Comparison of ENCODE assay signal across 22 mouse cellular contexts in the genomic region with DNA sequence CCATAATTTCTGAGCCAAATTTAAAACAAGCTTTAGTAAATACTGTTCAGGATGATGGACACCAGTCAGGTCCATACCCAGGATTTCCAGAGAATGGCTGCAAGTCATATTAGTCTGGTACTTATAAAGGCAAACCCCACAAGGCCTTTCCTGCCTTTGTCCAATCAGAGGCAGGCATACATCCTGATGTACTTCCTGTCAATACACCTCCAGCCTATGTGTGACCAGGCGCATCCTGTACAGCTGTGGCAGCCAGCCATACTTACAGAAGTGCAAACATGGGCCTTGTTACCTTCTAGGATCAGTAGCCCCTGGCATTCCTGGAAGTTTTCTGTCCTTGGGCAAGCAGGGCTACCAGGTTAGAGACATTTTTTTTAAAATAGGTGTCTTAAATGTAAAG. TPM values are rescaled to one million over a fixed set of nuclear protein-coding genes. Genes with fewer than 3 reads are reported as not detected.
A peak's percentile ranks its signal among the peaks of the same experiment; 100 is the strongest.
DNase-seq lines count a peak whose midpoint lies in the region; ATAC-seq and TF ChIP-seq lines count a peak whose summit lies in the region.
"Had no signal": no experiment of that assay in that cellular context is flagged by ENCODE, and none has a peak within 500 bp of the region (broad histone marks: within the 10 kb centered on the region; RNA-seq: fewer than 3 reads in every experiment).

No protein-coding gene starts in this region.

- dilution Hi-C loops in CH12.LX (cut with MboI; ENCODE audit: extremely low pct_ligation_motif_present, extremely low pct_unique_long_range_greater_than_20kb, low sequenced_read_pairs) = no loop called here

- no peak for DNase-seq in heart, adult 2 months
- DNase-seq in heart, postnatal 4 days = no peak
- DNase-seq in 416B (ENCODE audit: low read depth) (peak; percentile 73), CH12.LX (ENCODE audit: extremely low read depth) (no peak)
- DNase-seq in yolk sac, embryonic 10.5 days (ENCODE audit: low spot score) = no peak
- no peak for DNase-seq in left cerebral cortex, postnatal 4 days
- DNase-seq: adrenal gland, postnatal 25 days; cerebellum, adult 11-12 months; cerebellum, postnatal 14 days; embryo, embryonic 11 days; forebrain, postnatal 0 days; layer of hippocampus, postnatal 36 days; lung, postnatal 4 days; thymus, postnatal 36 days had no signal

- peak overlapping the region; percentile 73 for H3K27ac ChIP-seq in heart, adult 2 months
- H3K27ac ChIP-seq in CH12.LX (ENCODE audit: insufficient read depth, low read depth) = no peak overlapping the region
- H3K27ac ChIP-seq: hindbrain, embryonic 14.5 days; kidney, postnatal 0 days; liver, embryonic 14.5 days; lung, embryonic 15.5 days had no signal

- TF ChIP-seq RAD21 in CH12.LX (IDR thresholded peaks at IDR 0.05; ENCODE audit: low read depth, low read length) = no peak

- ATAC-seq in megakaryocyte, adult 5-6 weeks (ENCODE audit: poor library complexity, severe bottlenecking) = peak; percentile 43; the same call in 1 of the 2 replicates
- ATAC-seq in frontal cortex, adult (ENCODE audit: low TSS enrichment) = no peak
- ATAC-seq: forebrain, postnatal 0 days; intestine, postnatal 0 days had no signal

- in situ Hi-C loops in CH12.LX (cut with MboI; ENCODE audit: low pct_ligation_motif_present, low pct_unique_long_range_greater_than_20kb, low sequenced_read_pairs) = loop anchor here (5.0 kb wide), 1 partner anchor 33 kb away; no protein-coding TSS in a partner anchor

- TF ChIP-seq POLR2A in heart, adult 2 months (IDR thresholded peaks at IDR 0.05; ENCODE audit: insufficient read depth, low read depth, low read length) = no peak
- TF ChIP-seq POLR2A in CH12.LX (IDR thresholded peaks at IDR 0.05; ENCODE audit: low read depth, low read length) = no peak

- intact Hi-C loops in heart, adult 2 months (cut with DNase I) = no loop called here
- intact Hi-C loops in left cerebral cortex, postnatal 4 days (cut with DNase I) = no loop called here

- WGBS in heart, adult 2 months = 46% methylated on average over 1 of the region's 1 CpGs

- no peak for TF ChIP-seq CTCF in heart, adult 2 months (IDR thresholded peaks at IDR 0.05)
- TF ChIP-seq CTCF in CH12.LX (conservative IDR thresholded peaks at IDR 0.05 in 1 of 2, IDR thresholded peaks at IDR 0.05 in 1 of 2; ENCODE audit: low read depth in 2 of 2, low read length in 2 of 2) = no peak

- no peaks in the 10 kb centered on the region for H3K27me3 ChIP-seq in heart, adult 2 months (ENCODE audit: control insufficient read depth, insufficient read depth, low read length)
- no peaks in the 10 kb centered on the region for H3K27me3 ChIP-seq in CH12.LX (replicated peaks)
- H3K27me3 ChIP-seq: lung, embryonic 15.5 days had no signal

- H3K9ac ChIP-seq in heart, adult 2 months (ENCODE audit: low read depth, low read length) = no peak overlapping the region
- H3K9ac ChIP-seq in CH12.LX (ENCODE audit: insufficient read depth, low read depth) = no peak overlapping the region
- H3K9ac ChIP-seq: forebrain, postnatal 0 days; hindbrain, embryonic 14.5 days; liver, embryonic 14.5 days; lung, embryonic 15.5 days had no signal

- peaks cover 12% of the 10 kb centered on the region for H3K4me1 ChIP-seq in heart, adult 2 months (ENCODE audit: control insufficient read depth, insufficient read depth, low read length)
- peaks cover 5 to 41% of the 10 kb centered on the region in 2 experiments; a peak in 3 of 4 replicates for H3K4me1 ChIP-seq in CH12.LX (ENCODE audit: control insufficient read depth in 1 of 2, insufficient read depth in 2 of 2)

- no peaks in the 10 kb centered on the region for H3K9me3 ChIP-seq in CH12.LX (replicated peaks; ENCODE audit: low read length)
- H3K9me3 ChIP-seq: lung, embryonic 15.5 days had no signal

- peaks cover 12% of the 10 kb centered on the region for H3K36me3 ChIP-seq in heart, adult 2 months (ENCODE audit: control insufficient read depth, insufficient read depth, low read length)
- H3K36me3 ChIP-seq in CH12.LX (replicated peaks in 1 of 2; ENCODE audit: control insufficient read depth in 1 of 2, insufficient read depth in 1 of 2, low read length in 1 of 2) = peaks cover 4% of the 10 kb centered on the region in 2 experiments
- H3K36me3 ChIP-seq: lung, embryonic 15.5 days had no signal

- no peak overlapping the region for H3K4me2 ChIP-seq in CH12.LX (ENCODE audit: insufficient read depth, low read depth, poor library complexity, severe bottlenecking)
- H3K4me2 ChIP-seq: hindbrain, embryonic 14.5 days; lung, embryonic 15.5 days; midbrain, embryonic 11.5 days had no signal

- peaks cover 2% of the 10 kb centered on the region; the same call in 1 of the 2 replicates for H3K79me2 ChIP-seq in heart, adult 2 months (replicated peaks; ENCODE audit: control insufficient read depth, insufficient read depth, low read length)
- peaks cover 13% of the 10 kb centered on the region for H3K79me2 ChIP-seq in CH12.LX (replicated peaks; ENCODE audit: control insufficient read depth, extremely low read depth, insufficient read depth, poor library complexity, severe bottlenecking)

- no peak for TF ChIP-seq EP300 in heart, adult 2 months (IDR thresholded peaks at IDR 0.05; ENCODE audit: insufficient read depth, low read depth, low read length)
- TF ChIP-seq EP300 in CH12.LX (IDR thresholded peaks at IDR 0.05; ENCODE audit: low read length) = no peak

- H3K4me3 ChIP-seq in heart, adult 2 months = no peak overlapping the region
- H3K4me3 ChIP-seq in CH12.LX (replicated peaks in 1 of 3; ENCODE audit: low read depth in 2 of 3, low read length in 2 of 3, poor library complexity in 1 of 3) = no peak overlapping the region
- H3K4me3 ChIP-seq: lung, embryonic 15.5 days had no signal

TF ChIP-seq in CH12.LX, 34 proteins besides CTCF, POLR2A, EP300 and RAD21:
- TF ChIP-seq ELF1 (IDR thresholded peaks at IDR 0.05; ENCODE audit: low read depth, low read length) (0 out of 2 replicates have a peak, but pooled peaks have one; percentile 8), TCF12 (IDR thresholded peaks at IDR 0.05; ENCODE audit: low read depth, low read length) (no peak)
TF ChIP-seq in CH12.LX: peak in this region for 1.

RNA-seq across cellular contexts. Expression of gene Eea1, which starts 29.2 kb away (rescaled TPM):
- total RNA-seq in heart, adult 2 months (2021) = 10 to 100 TPM; 30.3 to 30.9 TPM
- polyA plus RNA-seq in heart, adult 2 months (2012; rRNA removed) = 3.1 and 6.6 TPM in 2 replicates
- 10 to 100 TPM; 35.5 to 39.9 TPM for total RNA-seq in heart, postnatal 4 days (2021)
- 13.3 and 14.6 TPM in 2 replicates for total RNA-seq in CH12.LX (2012; rRNA removed)
- total RNA-seq in CH12.LX (2014; rRNA removed) = 13.3 and 15.5 TPM in 2 replicates
- polyA plus RNA-seq in CH12.LX (2012; ENCODE audit: insufficient read length, low read depth) = 15.6 and 15.7 TPM in 2 replicates
- total RNA-seq in megakaryocyte, adult 5-6 weeks (2015) = 22.1 and 22.6 TPM in 2 replicates
- 33.3 and 36.7 TPM in 2 replicates for total RNA-seq in megakaryocyte, adult 5-6 weeks (2017)
- 10 to 100 TPM; 26.6 to 27.6 TPM for total RNA-seq in left cerebral cortex, postnatal 4 days (2021)
